Mouse (Mus musculus): ENCODE data around the gene Amz1. TPM values are rescaled to one million over a fixed set of nuclear protein-coding genes. Genes with fewer than 3 reads are reported as not detected.

Amz1 gene
- total and polyA plus RNA-seq, 2 experiments from 2014 or later = 0.08 to 0.94 TPM

DNA sequence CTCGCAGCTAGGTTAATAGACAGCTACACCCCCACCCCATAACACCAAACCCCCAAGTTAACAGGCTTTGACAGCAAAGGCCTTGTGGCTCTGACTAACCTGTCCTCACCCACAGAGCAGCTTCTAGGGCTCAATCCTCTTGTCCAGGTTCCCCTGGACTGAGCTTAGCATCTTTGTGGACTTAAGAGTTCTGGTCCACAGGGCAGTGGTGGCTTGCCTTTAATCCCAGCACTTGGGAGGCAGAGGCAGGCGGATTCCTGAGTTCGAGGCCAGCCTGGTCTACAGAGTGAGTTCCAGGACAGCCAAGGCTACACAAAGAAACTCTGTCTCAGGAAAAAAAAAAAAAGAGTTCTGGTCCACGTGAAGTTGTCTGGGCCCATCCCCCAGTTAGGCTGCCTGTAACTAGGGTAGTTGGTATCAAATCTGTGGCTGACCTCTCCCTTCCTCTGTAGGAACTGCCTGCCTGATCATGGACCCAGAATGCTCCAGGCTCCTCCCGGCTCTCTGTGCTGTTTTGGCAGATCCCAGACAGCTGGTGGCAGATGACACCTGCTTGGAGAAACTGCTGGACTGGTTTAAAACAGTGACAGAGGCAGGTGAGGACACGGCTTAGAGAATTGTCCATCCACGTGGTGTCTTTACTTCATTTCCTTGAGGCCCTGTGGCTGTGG is 18.3 kb upstream of the Amz1 start:
- no peaks in the 10 kb centered on the region for H3K27me3 ChIP-seq (ENCODE audit: control insufficient read depth, insufficient read depth, low read length)
- H3K9ac ChIP-seq (replicated peaks; ENCODE audit: low read depth, low read length) = peak overlapping the region; percentile 79
- peaks cover 16% of the 10 kb centered on the region for H3K4me1 ChIP-seq (ENCODE audit: control insufficient read depth, insufficient read depth)
- no peaks in the 10 kb centered on the region for H3K9me3 ChIP-seq (replicated peaks; ENCODE audit: control insufficient read depth, low read length)
- DNase-seq (ENCODE audit: low spot score) = peak; percentile 25
- H3K4me3 ChIP-seq (ENCODE audit: low read depth, low read length) = peak overlapping the region; percentile 61
- peak overlapping the region; percentile 79 for H3K27ac ChIP-seq (ENCODE audit: low read depth)
- TF ChIP-seq CTCF (IDR thresholded peaks at IDR 0.05; ENCODE audit: low read depth) (no peak), EP300 (IDR thresholded peaks at IDR 0.05; ENCODE audit: low read depth) (no peak)
- H3K4me2 ChIP-seq (ENCODE audit: low read depth, low read length) = peak overlapping the region; percentile 81
- ATAC-seq (ENCODE audit: insufficient read depth, low read depth) = no peak
- H3K36me3 ChIP-seq (replicated peaks; ENCODE audit: control insufficient read depth, insufficient read depth, low read length) = peaks cover 21% of the 10 kb centered on the region
- 47% methylated on average over 7 of the region's 7 CpGs for WGBS

DNA sequence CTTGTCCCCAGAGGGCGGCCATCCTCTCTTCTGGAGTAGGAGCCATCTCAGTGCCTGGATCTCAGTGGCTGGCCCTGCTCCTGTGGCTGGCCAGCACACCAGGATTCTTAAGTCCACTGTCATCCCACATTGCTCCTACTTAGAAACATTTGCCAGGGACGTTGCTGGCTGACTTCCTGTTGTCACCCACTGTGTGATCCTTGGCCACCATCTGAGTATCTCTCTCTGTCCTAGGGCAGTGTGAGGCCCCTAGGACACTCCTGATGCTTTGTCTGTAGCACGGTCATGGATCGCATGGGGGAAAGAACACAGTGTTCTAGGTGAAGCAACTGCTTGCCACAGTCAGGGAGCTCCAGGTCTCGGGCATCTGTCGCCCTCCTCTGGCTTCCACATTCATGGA is 13.6 kb upstream of the Amz1 start:
- ATAC-seq (ENCODE audit: insufficient read depth, low read depth) (no peak), DNase-seq (ENCODE audit: low spot score) (no peak)

DNA sequence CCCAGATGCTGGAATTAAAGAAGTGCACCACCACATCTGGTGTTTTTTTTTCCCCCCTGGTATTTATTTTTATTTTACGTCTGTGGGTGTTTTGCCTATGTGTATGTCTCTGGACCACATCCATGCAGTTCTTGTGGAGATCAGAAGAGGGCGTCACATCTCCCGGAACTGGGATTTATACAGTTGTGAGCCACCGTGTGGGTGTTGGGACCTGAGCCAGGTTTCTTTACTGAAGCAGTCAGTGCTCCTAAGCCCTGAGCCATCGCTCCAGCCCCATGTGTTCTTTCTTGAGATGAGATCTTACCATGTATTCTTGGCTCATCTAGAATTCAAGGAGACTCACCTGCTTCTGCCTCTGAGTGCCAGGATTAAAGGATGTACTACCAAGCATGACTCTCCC is 12.9 kb upstream of the Amz1 start:
- H3K4me3 ChIP-seq (ENCODE audit: low read depth, low read length) = no peak overlapping the region
- peaks cover 75% of the 10 kb centered on the region for H3K36me3 ChIP-seq (replicated peaks; ENCODE audit: control insufficient read depth, insufficient read depth, low read length)
- TF ChIP-seq EP300 (IDR thresholded peaks at IDR 0.05; ENCODE audit: low read depth) (no peak), CTCF (IDR thresholded peaks at IDR 0.05; ENCODE audit: low read depth) (no peak)
- 0 out of 2 replicates have a peak, but pooled peaks cover 2% of the 10 kb centered on the region for H3K4me1 ChIP-seq (ENCODE audit: control insufficient read depth, insufficient read depth)
- H3K27ac ChIP-seq (ENCODE audit: low read depth) = no peak overlapping the region
- no peak for DNase-seq (ENCODE audit: low spot score)
- no peak overlapping the region for H3K4me2 ChIP-seq (ENCODE audit: low read depth, low read length)
- 78% methylated on average over 5 of the region's 5 CpGs for WGBS
- H3K9me3 ChIP-seq (replicated peaks; ENCODE audit: control insufficient read depth, low read length) = no peaks in the 10 kb centered on the region
- H3K27me3 ChIP-seq (ENCODE audit: control insufficient read depth, insufficient read depth, low read length) = no peaks in the 10 kb centered on the region
- no peak overlapping the region; the same call in 1 of the 2 replicates for H3K9ac ChIP-seq (replicated peaks; ENCODE audit: low read depth, low read length)
- no peak for ATAC-seq (ENCODE audit: insufficient read depth, low read depth)

More for the DNA sequence above, 13.6 kb upstream of the Amz1 start:
- no peak overlapping the region for H3K4me3 ChIP-seq (ENCODE audit: low read depth, low read length)
- H3K27ac ChIP-seq (ENCODE audit: low read depth) = no peak overlapping the region
- no peak overlapping the region for H3K4me2 ChIP-seq (ENCODE audit: low read depth, low read length)
- no peak for TF ChIP-seq CTCF (IDR thresholded peaks at IDR 0.05; ENCODE audit: low read depth)
- TF ChIP-seq EP300 (IDR thresholded peaks at IDR 0.05; ENCODE audit: low read depth) = no peak
- no peak overlapping the region for H3K9ac ChIP-seq (replicated peaks; ENCODE audit: low read depth, low read length)
- WGBS = 86% methylated on average over 6 of the region's 6 CpGs
- H3K36me3 ChIP-seq (replicated peaks; ENCODE audit: control insufficient read depth, insufficient read depth, low read length) = peaks cover 68% of the 10 kb centered on the region
- no peaks in the 10 kb centered on the region for H3K27me3 ChIP-seq (ENCODE audit: control insufficient read depth, insufficient read depth, low read length)
- H3K4me1 ChIP-seq (ENCODE audit: control insufficient read depth, insufficient read depth) = peaks cover 8% of the 10 kb centered on the region; the same call in 1 of the 2 replicates
- no peaks in the 10 kb centered on the region for H3K9me3 ChIP-seq (replicated peaks; ENCODE audit: control insufficient read depth, low read length)

DNA sequence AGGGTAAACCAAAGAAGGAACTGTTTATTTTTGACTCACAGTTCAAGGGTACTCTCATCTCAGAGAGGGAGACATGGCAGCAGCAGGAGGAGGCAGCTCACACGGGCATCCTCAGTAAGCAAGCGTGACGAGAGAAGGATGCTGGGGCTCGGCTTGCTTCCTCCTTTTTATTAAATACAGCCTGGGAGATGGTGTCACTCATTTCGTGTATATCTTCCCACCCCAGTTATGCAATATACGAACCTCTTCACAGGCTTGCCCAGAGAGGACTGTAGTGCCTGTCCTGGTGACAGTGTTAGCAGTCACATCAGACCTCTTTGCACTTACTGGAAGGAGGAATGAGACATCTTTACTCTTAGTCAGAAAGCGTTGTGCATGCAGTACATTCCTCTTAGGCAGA is 3.2 kb upstream of the Amz1 start:
- Histone ChIP-seq H3K4me1 (ENCODE audit: control insufficient read depth, insufficient read depth) (no peaks in the 10 kb centered on the region), H3K4me3 (ENCODE audit: low read depth, low read length) (no peak overlapping the region), H3K9ac (replicated peaks; ENCODE audit: low read depth, low read length) (no peak overlapping the region), H3K27me3 (ENCODE audit: control insufficient read depth, insufficient read depth, low read length) (no peaks in the 10 kb centered on the region), H3K27ac (ENCODE audit: low read depth) (no peak overlapping the region), H3K36me3 (replicated peaks; ENCODE audit: control insufficient read depth, insufficient read depth, low read length) (peaks cover 38% of the 10 kb centered on the region), H3K9me3 (replicated peaks; ENCODE audit: control insufficient read depth, low read length) (no peaks in the 10 kb centered on the region), H3K4me2 (ENCODE audit: low read depth, low read length) (no peak overlapping the region)
- ATAC-seq (ENCODE audit: insufficient read depth, low read depth) (no peak), DNase-seq (ENCODE audit: low spot score) (no peak)
- WGBS = 77% methylated on average over 7 of the region's 7 CpGs
- TF ChIP-seq EP300 (IDR thresholded peaks at IDR 0.05; ENCODE audit: low read depth) (no peak), CTCF (IDR thresholded peaks at IDR 0.05; ENCODE audit: low read depth) (no peak)

DNA sequence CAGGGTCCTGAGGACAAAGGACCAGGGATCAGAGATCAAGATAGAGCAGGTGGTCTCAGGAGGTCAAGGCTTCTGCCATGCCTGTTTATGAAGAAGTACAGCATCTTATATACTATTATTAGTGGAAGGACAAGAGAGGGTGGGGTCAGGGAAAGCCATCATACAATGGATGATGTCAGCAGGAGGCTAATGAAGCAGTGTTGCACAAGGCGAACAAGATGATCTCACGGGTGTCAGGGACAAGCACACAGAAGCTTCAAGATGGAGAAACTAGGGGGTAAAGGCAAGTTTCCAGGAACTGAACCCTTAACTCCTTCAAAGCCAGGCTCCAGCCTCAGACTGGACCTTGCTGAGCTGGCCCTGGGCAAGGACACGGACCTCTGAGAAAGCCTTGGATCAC is 1.8 kb upstream of the Amz1 start:
- no peaks in the 10 kb centered on the region for H3K27me3 ChIP-seq (ENCODE audit: control insufficient read depth, insufficient read depth, low read length)
- H3K27ac ChIP-seq (ENCODE audit: low read depth) = no peak overlapping the region
- DNase-seq (ENCODE audit: low spot score) = no peak
- no peak overlapping the region for H3K4me2 ChIP-seq (ENCODE audit: low read depth, low read length)
- no peak overlapping the region for H3K9ac ChIP-seq (replicated peaks; ENCODE audit: low read depth, low read length)
- no peak for ATAC-seq (ENCODE audit: insufficient read depth, low read depth)
- H3K9me3 ChIP-seq (replicated peaks; ENCODE audit: control insufficient read depth, low read length) = no peaks in the 10 kb centered on the region
- H3K4me1 ChIP-seq (ENCODE audit: control insufficient read depth, insufficient read depth) = no peaks in the 10 kb centered on the region
- TF ChIP-seq EP300 (IDR thresholded peaks at IDR 0.05; ENCODE audit: low read depth) (no peak), CTCF (IDR thresholded peaks at IDR 0.05; ENCODE audit: low read depth) (no peak)
- H3K4me3 ChIP-seq (ENCODE audit: low read depth, low read length) = no peak overlapping the region
- 71% methylated on average over 3 of the region's 3 CpGs for whole genome bisulfite sequencing
- peaks cover 25% of the 10 kb centered on the region for H3K36me3 ChIP-seq (replicated peaks; ENCODE audit: control insufficient read depth, insufficient read depth, low read length)
